Mouse (Mus musculus): ENCODE data around the gene Ddit4l.

GRCm38 (mm10) chr3:137611981-137612380 lies 9.4 kb upstream of the Ddit4l start:
- TF ChIP-seq POLR2A (IDR thresholded peaks at IDR 0.05; ENCODE audit: borderline replicate concordance, insufficient read depth, low read length), result no peak
- TF ChIP-seq CTCF (IDR thresholded peaks at IDR 0.05; ENCODE audit: borderline replicate concordance, insufficient read depth, low read depth, low read length), result no peak

Data from cerebellum, adult 2 months (tissue).